Mouse (Mus musculus) left cerebral cortex, adult 9 months (tissue): ENCODE data around the gene 2210011C24Rik.
"Not testable (repeated sequence)": the region's sequence is repeated elsewhere in the genome, so short reads cannot be mapped to it uniquely, and the experiment has no call there.

Experiments used
- DNase-seq, 2 experiments: peaks; one replicate each; pipeline ENCODE4 v3.0.0; 2022; ENCODE audit warnings: low spot score in 2 of 2

2210011C24Rik gene

DNA sequence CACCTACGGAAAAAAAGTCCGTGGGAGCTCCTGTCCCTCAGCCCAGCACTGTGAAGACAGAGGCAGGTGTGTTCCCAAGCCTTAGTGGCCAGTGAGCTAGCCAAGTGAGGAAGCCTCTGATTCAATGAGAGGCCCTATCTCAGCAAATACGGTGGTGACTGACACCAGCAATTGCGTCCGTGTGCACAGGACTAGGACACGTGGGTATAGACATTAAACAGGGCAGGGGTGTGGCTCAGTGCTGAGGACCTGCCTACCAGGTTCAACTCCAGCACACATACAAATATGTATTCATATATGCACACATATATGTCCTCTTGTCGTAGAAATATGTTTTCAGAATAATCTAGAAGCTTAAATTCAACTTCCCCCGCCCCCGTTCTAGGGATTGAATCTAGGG is 7.8 kb upstream of the 2210011C24Rik start:
- no peak for DNase-seq

DNA sequence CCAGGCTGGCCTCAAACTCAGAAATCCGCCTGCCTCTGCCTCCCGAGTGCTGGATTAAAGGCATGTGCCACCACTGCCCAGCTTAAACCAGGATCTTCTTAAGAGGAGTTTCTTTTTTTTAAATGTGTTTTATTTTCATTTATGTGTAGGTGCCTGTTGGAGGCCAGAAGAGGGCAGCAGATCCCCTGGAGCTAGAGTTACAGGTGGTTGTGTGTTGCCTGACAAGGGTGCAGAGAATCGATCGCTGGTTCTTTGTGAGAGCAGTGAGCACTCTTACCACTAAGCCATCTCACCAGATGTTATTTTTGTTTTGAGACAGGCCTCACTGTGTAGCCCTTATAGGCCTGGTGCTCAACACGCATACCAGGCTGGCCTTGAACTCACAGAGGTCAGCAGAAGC is 3.9 kb upstream of the 2210011C24Rik start:
- no peak for DNase-seq

DNA sequence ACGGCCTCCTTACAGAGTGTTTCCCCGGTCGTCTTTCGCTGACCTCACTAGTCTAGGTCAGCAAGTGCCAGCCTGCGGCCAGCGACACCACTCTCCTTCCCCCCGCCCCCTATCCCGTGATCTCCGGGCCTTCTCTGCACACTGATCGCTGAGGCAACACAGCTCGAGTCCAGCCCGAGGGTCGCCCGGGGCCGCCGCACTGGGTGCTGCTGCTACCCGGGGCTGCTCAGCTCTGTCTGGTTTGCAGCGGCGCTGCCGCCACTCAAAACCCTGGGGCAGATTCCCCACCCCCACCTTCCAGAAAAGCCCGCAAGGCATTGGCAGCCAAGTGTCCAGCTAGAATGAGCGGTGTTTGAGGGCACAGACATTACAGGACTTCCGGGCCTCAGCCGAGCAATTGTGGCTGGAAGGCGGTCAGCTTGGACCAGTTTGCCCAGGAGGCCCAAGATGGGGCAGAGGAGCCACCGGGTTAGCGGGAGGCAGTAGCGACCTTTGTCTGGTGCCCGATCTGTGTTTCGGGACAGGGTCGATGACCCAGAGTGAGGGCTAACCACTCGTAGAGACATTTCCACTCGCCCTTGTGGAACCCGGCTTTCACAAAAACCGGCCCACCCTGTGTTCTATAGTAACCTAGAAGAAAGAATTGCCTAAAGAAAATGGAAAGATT is 661 bp upstream of the 2210011C24Rik start:
- no peak for DNase-seq

DNA sequence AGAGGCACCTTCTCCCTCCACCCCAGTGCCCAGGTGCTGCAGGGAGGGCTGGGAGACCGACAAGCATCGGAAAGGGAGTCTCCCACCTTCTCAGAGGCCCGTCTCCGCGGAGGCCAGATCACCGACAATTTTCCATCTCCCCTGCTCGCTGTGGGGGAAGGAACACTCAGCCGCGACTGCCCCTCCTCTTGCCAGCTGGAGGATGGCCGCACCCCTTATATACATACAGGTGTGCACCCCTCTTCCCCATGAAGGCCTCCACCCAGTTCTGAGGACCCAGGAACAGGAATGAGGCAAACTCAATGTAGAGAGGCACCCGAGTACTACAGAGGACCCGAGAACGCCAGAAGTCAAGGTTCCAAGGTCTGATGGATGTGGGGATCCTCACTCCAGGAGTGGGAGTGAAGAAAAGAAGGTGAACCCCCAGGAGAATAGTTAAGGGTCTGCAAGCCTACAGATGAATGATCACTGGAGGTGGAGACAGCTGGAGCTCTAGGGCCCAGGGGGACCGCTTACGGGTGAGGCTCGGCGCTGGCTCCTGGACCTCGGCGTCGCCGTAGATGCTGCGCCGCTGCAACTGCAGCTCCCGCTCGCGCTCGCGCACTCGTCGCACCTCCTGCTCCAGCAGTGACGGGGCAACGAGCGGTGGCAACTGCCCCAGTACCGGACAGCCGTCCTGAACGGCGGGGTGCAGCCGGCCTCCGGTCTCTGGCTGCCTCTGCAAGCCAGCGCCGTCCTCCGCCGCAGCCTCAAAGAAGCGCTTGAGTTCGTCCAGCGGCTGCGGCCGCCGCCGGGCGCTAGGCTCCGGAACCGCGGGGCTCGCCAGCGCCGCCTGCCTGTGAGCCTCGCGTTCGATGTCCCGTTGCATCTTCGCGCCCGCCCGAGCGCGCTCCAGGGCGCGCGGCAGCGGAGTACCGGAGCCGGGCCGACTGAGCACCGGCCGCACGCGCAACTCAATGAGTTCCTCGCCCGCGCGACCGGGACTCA is 1.1 kb downstream of the 2210011C24Rik start:
- DNase-seq = peak in 1 of 2 experiments; percentile 59

DNA sequence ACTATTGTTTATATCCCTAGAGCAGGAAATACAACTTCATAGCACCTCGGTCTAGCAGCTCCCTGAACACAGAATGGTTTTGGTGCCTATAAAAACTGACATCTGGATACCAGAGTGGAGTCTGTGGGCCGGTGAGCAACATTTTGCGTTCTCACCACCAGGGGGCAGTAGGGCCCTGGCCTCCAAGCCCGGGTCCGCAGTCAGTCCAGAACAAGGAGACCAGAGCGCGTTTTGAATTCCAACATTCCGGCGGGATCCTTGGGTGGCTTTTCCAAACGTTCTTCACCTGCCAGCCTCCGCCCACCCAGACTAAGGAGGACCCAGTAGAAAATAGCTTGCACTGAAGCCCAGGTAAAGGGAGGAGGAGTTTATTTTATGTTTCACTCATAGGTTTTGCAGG is 2.1 kb downstream of the 2210011C24Rik start:
- peak in 1 of 2 experiments; percentile 89 for DNase-seq

DNA sequence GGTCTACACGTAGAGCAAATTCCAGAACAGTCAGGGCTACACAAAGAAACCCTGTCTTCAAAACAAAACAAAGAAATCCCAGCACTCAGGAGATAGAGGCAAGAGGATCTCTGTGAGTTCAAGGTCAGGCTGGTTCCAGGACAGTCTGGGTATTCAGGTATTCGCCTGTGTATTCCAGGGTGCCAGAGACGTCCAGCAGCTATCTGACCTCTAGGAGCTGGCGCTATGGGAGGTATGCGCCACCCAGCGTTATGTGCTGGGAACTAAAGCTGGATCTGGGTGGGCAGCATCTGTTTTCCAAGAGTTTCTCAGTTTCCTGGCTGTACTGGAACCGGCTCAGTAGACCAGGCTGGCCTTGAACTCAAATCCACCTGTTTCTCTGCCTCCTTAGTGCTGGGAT is 3.6 kb downstream of the 2210011C24Rik start:
- DNase-seq = no peak

DNA sequence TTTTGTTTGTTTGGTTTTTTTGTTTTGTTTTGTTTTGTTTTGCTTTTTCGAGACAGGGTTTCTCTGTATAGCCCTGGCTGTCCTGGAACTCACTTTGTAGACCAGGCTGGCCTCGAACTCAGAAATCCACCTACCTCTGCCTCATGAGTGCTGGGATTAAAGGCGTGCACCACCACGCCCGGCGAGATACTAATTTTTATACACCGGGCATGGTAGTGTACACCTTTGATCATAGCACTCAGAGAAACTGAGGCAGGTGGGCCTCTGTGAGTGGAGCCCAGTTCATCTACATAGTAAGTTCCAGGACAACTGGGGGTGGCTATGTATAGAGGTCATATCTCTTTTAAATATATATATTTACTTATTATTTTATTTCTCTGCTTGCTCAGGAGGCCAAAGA is 6.5 kb downstream of the 2210011C24Rik start:
- not testable (repeated sequence) for DNase-seq

DNA sequence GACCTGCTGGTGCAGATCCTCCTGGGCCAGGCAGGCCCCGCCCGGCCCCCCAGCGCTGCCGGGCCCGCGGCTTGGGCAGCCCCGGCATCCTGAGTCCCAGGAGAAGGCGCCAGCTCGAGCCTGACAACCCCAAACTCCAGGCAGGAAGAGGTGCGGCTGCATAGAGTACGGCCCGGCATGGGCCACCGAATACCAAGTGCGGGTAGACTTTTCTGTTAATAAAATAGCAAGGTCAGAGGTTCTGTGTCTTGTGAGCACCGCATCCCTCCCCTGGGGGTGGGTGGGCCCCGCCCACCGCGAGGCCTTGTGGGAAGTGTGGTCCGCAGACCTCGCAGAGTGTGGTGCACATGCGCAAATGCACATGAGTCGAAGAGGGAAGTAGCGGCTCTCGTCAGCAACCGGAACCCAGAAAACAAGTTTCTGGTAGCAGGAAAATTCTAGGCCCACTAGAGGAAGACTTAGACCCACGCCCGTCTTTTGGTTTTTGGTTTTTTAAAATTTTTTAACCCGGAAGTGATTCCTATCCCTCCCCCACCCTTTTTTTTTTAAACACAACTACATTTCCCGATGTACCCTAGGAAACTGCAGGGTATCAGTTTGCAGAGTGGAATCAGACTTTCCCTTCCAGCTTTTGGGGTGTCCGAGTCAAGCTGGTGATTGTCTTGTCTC is 7.3 kb downstream of the 2210011C24Rik start:
- peak; percentile 84 to 93 for DNase-seq

DNA sequence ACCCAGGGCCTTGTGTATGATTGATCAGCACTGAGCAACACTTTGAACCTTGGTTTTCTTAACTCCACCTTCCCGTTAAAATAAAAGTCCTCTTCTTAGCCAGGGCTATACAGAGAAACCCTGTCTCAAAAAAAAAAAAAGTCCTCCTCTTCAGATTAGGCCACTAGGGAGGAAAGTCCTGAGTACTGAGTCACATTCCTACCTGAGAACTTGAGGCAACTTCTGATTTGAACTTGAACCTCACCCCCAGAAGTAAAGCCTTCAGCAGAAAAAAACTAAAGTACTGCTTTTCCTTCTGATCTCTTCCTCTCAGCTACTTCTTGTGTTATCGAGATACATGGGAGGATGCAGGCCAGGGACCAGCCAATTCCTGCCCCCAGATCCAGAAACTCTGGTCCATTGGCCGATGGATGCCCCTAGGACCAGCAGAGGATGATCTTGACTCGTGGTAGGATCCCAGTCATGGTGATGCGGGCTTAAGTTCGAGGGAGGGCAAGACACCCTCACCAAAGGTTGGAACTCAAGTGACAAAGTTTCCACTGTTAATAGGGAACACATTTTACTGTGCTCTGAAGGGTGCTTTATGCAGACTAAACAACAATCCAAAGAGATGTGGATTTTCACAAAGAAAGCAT is 8.2 kb downstream of the 2210011C24Rik start:
- no peak for DNase-seq

DNA sequence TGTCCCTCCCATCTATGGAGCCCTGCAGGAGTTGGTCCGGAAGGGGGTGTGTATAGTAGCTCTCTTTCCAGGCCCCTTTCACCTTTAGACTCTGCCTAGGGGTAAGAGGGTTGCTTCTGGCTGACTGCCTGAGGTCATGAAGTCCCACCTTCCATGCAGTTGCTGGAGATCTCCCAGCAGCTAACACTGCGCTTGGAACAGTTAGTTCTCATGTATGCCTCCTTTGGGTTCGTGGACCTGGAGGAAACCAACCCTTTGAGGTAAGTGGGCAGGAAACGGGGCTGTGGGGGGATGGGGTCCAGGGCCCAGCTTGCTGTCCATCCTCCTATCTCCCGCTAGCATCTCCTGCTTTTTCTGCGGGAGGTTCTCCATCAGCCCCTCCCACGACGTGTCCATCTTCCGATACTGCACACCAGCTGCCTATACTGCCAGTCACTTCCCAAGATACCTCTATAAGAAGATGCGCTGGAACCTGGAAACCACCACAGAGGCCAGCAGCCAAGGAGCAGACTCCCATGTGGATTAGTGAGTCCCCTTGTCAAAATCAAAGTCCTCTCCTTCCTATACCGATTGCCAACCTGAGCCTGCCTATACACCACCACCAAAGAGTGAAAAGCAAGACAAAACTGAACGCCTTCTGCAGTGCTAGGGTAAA is 8.9 kb downstream of the 2210011C24Rik start:
- no peak for DNase-seq

DNA sequence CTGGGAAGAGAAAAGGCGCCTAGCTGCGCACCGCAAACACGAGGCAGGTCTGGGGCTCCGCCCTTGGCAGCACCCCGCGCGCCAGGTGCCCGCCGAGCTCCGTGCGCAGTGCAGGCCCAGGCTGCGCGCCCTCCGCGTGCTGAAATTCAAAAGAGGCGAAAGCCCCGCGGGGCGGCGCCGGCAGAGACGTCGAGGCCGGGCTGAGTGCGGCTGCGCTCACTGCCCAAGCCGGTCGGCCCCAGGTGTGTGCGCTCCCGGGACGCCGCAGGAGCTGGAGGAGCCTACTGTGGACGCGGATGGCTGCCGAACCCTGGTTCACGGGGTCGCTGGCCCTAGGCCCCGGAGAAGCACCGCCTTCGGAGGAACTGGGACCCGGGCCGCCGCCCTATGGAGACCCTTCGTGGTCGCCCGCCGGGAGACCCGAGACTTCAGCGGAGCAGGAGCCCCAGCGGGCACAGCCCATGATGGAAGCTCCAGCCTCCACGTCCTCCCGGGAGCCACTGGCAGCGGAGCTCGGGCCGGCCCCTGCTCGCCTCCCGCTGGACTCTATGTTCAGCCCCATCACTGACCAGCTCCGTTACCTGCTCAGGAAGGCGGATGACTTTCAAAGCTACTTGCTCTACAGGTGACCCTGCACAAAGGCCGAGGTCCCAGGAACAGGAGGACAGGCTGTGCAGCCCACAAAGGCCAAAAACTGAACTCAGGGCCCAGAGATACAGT is 10.5 kb downstream of the 2210011C24Rik start, which contains the start of gene 1700067K01Rik:
Gene 1700067K01Rik (plus strand): TSS at position 222 of the 720 bp plus-strand sequence.
- no peak for DNase-seq

DNA sequence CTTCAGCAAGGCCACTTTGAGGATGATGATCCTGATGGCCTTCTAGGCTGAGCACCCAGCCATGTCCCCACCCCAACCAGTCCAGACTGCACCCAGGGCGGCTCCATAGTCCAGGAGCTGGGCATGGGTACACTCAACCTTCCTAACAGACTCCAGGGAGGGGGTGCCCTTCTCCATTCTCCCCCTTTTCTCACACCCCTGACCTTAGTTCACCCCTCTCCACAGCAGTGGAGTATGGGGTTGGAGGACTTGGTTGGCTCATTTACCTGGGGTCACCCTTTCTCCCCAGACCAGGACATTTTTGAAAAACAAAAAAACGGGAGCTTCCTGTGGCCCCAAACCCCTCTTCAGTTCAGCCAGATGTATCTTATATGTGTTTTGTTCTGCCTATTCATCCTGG is 12.1 kb downstream of the 2210011C24Rik start:
- DNase-seq = no peak

DNA sequence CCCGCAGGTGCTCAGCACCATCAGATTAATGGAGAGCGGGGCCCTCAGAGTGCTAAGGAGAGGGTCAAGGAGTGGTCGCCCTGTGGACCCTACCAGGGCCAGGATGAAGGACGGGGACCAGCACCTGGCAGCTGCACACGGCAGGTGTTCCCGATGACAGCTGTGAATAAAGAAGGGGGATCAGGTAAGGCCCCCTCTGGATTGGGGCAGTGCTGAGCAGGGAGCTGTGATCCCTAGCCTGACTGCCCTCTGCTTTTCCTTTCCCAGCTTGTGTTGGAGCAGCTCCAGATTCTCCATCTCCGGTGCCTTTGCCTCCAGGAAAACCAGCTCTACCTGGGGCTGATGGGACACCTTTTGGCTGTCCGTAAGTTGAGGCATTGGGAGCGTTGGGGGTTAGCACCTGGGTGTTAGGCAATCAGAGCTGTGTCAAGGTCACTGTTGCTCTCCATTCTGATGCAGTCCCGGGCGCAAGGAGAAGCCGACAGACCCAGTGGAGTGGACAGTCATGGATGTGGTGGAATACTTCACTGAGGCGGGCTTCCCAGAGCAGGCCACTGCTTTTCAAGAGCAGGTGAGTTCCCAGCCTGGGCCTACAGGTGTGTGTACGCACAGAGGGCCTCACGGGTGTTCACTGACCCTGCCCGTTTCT is 12.8 kb downstream of the 2210011C24Rik start:
- no peak for DNase-seq

DNA sequence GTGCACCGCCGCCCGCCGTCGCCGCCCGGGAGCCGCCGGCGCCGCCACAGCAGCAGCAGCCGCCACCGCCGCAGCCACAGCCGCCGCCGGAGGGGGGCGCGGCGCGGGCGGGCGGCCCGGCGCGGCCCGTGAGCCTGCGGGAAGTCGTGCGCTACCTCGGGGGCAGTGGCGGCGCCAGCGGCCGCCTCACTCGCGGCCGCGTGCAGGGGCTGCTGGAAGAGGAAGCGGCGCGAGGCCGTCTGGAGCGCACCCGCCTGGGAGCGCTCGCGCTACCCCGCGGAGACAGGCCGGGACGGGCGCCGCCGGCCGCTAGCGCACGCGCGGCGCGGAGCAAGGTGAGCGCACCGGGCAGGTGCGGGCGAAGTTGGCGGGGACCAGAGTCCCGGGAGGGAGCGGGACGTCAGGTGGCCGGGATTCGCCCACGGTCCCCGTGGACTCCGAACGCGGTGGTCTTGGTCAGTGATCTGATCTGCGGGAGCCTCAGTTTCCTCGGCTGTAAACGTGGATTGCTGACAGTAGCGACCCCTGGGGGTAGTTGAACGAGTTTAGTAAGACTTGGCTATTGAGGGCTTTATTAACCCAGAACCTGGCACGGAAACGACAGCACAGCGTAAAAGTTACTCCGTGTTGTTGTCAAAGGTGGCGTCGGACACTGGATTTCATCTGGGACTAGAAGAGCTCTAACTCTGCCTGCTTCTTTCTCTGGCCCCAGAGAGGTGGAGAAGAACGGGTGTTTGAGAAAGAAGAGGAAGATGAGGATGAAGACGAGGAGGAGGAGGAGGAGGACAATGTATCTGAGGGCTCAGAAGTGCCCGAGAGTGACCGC is 13.5 kb downstream of the 2210011C24Rik start:
- DNase-seq = no peak

DNA sequence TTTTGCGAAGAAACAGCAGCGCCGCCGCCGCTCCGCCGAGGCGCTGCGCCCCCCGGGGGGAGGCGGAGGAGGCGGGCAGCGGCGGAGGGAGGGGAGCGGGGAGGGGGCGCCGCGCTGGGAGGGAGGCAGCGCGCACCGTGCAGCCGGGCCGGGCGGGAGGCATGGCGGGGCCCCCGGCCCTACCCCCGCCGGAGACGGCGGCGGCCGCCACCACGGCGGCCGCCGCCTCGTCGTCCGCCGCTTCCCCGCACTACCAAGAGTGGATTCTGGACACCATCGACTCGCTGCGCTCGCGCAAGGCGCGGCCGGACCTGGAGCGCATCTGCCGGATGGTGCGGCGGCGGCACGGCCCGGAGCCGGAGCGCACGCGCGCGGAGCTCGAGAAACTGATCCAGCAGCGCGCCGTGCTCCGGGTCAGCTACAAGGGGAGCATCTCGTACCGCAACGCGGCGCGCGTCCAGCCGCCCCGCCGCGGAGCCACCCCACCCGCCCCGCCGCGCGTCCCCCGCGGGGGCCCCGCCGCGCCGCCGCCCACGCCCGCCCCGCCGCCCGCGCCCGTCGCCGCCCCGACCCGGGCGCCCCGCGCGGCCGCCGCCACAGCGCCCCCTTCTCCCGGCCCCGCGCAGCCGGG is 14.3 kb downstream of the 2210011C24Rik start, which contains the start of gene Samd1:
Gene Samd1 (plus strand): TSS at position 162 of the 631 bp plus-strand sequence.
- no peak for DNase-seq

DNA sequence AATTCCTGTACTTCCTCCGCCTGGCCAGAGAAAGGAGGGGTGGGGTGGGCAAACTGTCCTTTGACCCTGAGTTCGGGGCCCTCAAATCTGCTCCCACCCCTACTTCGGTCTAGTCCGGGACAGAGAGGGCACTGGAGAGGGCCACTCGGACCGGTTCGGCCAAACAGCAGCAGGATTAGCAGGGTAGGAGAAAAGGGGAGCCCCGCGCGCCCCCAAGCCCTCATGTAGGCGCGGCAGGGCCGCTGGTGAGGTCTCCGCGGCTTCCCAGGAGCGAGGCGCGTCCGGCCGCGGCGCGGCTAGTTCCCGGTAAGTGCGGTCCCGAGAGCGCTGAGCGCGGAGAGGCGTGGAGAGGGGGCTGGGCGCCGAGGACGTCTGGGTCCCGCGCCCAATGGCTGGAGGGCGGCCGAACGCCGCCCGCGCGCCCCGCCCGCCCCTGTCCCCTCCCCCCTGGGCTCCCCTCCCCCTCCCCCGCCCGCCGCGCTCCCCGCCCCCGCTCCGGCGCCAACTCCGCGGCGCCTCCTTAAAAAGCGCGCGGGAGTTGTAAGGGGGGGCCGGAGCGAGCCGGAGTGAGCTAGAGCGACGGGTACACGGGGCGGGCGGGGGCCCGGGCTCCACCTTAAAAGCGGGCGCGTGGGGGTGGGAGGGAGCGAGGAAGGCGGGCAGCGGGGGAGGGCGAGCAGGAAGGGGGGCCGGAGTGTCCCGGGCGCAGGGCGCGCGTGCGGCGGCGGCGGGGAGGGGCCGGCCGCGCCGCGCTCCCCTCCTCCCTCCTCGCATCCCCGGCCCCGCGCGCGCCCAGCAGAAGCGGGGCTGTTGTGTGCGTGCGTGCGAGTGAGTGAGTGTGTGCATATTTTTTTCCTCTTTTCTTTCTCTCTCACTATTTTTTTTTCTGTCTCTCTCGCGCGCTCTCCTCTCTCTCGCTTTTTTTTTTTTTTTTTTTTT is 15.1 kb downstream of the 2210011C24Rik start:
- peak in 1 of 2 experiments; percentile 71 for DNase-seq

DNA sequence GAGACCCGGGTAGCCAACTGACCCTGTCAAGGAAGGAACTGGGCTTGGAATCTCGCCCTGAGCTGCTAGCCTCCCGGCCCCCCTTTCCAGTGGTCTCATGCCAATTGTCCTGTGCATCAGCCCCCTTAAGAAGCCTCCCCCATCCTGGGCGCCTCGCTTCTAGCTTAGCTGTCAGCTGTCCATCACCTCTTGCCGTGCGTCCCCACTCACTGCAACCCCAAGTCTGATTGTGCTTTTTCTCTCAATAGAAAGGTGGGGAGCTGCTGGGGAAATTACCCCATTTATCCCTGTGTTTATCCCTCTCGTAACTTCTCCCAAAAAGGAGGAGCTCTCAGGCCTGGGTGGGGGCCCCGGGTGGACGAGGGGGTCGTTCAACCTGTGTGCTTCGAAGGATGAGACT is 16.0 kb downstream of the 2210011C24Rik start:
- DNase-seq = no peak
